In genomic region chr10:36800925-36801482, GRCm38 (mm10) we compare ENCODE assay signal across 26 mouse cellular contexts.
DNase-seq lines count a peak whose midpoint lies in the region; ATAC-seq lines count a peak whose summit lies in the region.
"Had no signal": no experiment of that assay in that cellular context is flagged by ENCODE, and none has a peak within 500 bp of the region (broad histone marks: within the 10 kb centered on the region; RNA-seq: fewer than 3 reads in every experiment).

No protein-coding gene starts in this region.

- H3K9ac ChIP-seq in kidney, embryonic 15.5 days = no peak overlapping the region
- no peak overlapping the region for H3K9ac ChIP-seq in hindbrain, embryonic 15.5 days
- H3K9ac ChIP-seq: embryonic facial prominence, embryonic 13.5 days; limb, embryonic 15.5 days; liver, embryonic 14.5 days had no signal

- 26% methylated on average over 2 of the region's 2 CpGs for WGBS in kidney, embryonic 15.5 days
- 14% methylated on average over 2 of the region's 2 CpGs for WGBS in hindbrain, embryonic 15.5 days

- H3K27ac ChIP-seq in kidney, embryonic 15.5 days = no peak overlapping the region
- H3K27ac ChIP-seq in hindbrain, embryonic 15.5 days (replicated peaks) = no peak overlapping the region
- H3K27ac ChIP-seq: embryonic facial prominence, embryonic 13.5 days; left cerebral cortex, adult 2 months; limb, embryonic 15.5 days; liver, embryonic 14.5 days; macrophage had no signal

- H3K27me3 ChIP-seq in kidney, embryonic 15.5 days = no peaks in the 10 kb centered on the region
- no peaks in the 10 kb centered on the region for H3K27me3 ChIP-seq in hindbrain, embryonic 15.5 days
- H3K27me3 ChIP-seq: embryonic facial prominence, embryonic 13.5 days; limb, embryonic 15.5 days had no signal

- no peak for ATAC-seq in kidney, embryonic 15.5 days (replicated peaks; ENCODE audit: low FRiP score)
- ATAC-seq in hindbrain, embryonic 15.5 days (ENCODE audit: low FRiP score, low read depth) = peak; percentile 59; the same call in 1 of the 2 replicates
- ATAC-seq: activated CD4-positive, CD25-positive, alpha-beta regulatory T cell, adult 4 months; forebrain, embryonic 16.5 days; intestine, embryonic 16.5 days had no signal

- no peaks in the 10 kb centered on the region for H3K36me3 ChIP-seq in kidney, embryonic 15.5 days
- H3K36me3 ChIP-seq in hindbrain, embryonic 15.5 days = no peaks in the 10 kb centered on the region
- H3K36me3 ChIP-seq: embryonic facial prominence, embryonic 13.5 days; limb, embryonic 15.5 days had no signal

- no peaks in the 10 kb centered on the region for H3K9me3 ChIP-seq in kidney, embryonic 15.5 days (replicated peaks)
- H3K9me3 ChIP-seq in hindbrain, embryonic 15.5 days = no peaks in the 10 kb centered on the region
- H3K9me3 ChIP-seq: embryonic facial prominence, embryonic 13.5 days; limb, embryonic 15.5 days had no signal

- DNase-seq in embryo, embryonic 10 days (ENCODE audit: low spot score) = peak; percentile 20
- DNase-seq in embryo, embryonic 9.5 days (ENCODE audit: extremely low spot score) = no peak
- peak; percentile 4 to 8 for DNase-seq in kidney, postnatal 4 days
- DNase-seq in embryo, embryonic 11 days = peak; percentile 26
- DNase-seq in layer of hippocampus, postnatal 36 days = no peak
- no peak for DNase-seq in layer of hippocampus, postnatal 14 days (ENCODE audit: low spot score in 2 of 2)
- DNase-seq: adrenal gland, postnatal 10 days; cerebellum, adult 2 months; cerebellum, postnatal 25 days; gastrocnemius, postnatal 10 days; kidney, postnatal 25 days; left cerebral cortex, postnatal 4 days; retina, postnatal 1 day; right cerebral cortex, postnatal 25 days; spleen, adult 18-20 months had no signal

- H3K4me2 ChIP-seq in kidney, embryonic 15.5 days = no peak overlapping the region
- no peak overlapping the region for H3K4me2 ChIP-seq in hindbrain, embryonic 15.5 days
- H3K4me2 ChIP-seq: embryonic facial prominence, embryonic 13.5 days; heart, embryonic 11.5 days; limb, embryonic 15.5 days had no signal

- no peak overlapping the region for H3K4me3 ChIP-seq in kidney, embryonic 15.5 days (replicated peaks)
- H3K4me3 ChIP-seq in hindbrain, embryonic 15.5 days = no peak overlapping the region
- H3K4me3 ChIP-seq: embryonic facial prominence, embryonic 13.5 days; left cerebral cortex, adult 2 months; limb, embryonic 15.5 days had no signal

- H3K4me1 ChIP-seq in kidney, embryonic 15.5 days = no peaks in the 10 kb centered on the region
- H3K4me1 ChIP-seq in hindbrain, embryonic 15.5 days (replicated peaks) = no peaks in the 10 kb centered on the region
- H3K4me1 ChIP-seq: limb, embryonic 15.5 days had no signal

Comparison
In these comparisons a context has a peak if more than half of its experiments do, and no peak if none do; other contexts are left out.
1. DNase-seq: peak in embryo, embryonic 10 days (single experiment), kidney, postnatal 4 days (2 of 2) and embryo, embryonic 11 days (single experiment); none in embryo, embryonic 9.5 days (single experiment), layer of hippocampus, postnatal 36 days (0 of 2) and layer of hippocampus, postnatal 14 days (0 of 2).